Mouse (Mus musculus) forebrain, embryonic 15.5 days (tissue): ENCODE results near the gene Havcr2. TPM values are rescaled to one million over a fixed set of nuclear protein-coding genes. Genes with fewer than 3 reads are reported as not detected.

Experiments used
- polyA plus RNA-seq: library from polyadenylated mRNA; unstranded; fragments of >200 nt; fragmentation: Nextera tagmentation; extraction: Ambion mirVana; gene quantifications from 2 replicates; pipeline ENCODE4 v1.2.1, GENCODE M21; 2015

Havcr2 gene
- polyA plus RNA-seq, 1 experiment from 2014 or later = 0.18 TPM

Other genes with a start within 250 kb of the Havcr2 start
- 3.5 and 3.9 TPM in 2 replicates for gene Fndc9, start 219.4 kb upstream of the Havcr2 start, polyA plus RNA-seq
- 74.8 and 80.7 TPM in 2 replicates for gene Cyfip2, start 142.1 kb upstream of the Havcr2 start, polyA plus RNA-seq
- gene Itk, start 65.4 kb upstream of the Havcr2 start, polyA plus RNA-seq = not detected in 2 replicates
- gene Fam71b, start 58.4 kb upstream of the Havcr2 start, polyA plus RNA-seq = not detected in 2 replicates
- gene Med7, start 18.0 kb upstream of the Havcr2 start, polyA plus RNA-seq = 78.5 and 83.2 TPM in 2 replicates
- gene Gm12169, start 69.3 kb downstream of the Havcr2 start, polyA plus RNA-seq = not detected in 2 replicates
- not detected in 2 replicates for gene BC053393, start 116.6 kb downstream of the Havcr2 start, polyA plus RNA-seq
- gene Dppa1, start 174.3 kb downstream of the Havcr2 start, polyA plus RNA-seq = not detected in 2 replicates